Mouse (Mus musculus) spleen, adult 2 months (tissue): Measurements from ENCODE around the gene Sh2b3. TPM values are rescaled to one million over a fixed set of nuclear protein-coding genes. Genes with fewer than 3 reads are reported as not detected.
"Not testable (repeated sequence)": the region's sequence is repeated elsewhere in the genome, so short reads cannot be mapped to it uniquely, and the experiment has no call there.

Experiments used
- DNase-seq, 2 experiments: peaks; one replicate each; pipeline versions ENCODE4 v3.0.0 to v3.0.0-alpha.2; 2012 to 2021; ENCODE audit warnings: low spot score in 2 of 2, low read depth in 1 of 2
- H3K27ac ChIP-seq: fragments of 200-500 bp; 2 replicates; pipeline ENCODE4 v1.5.1; 2012; ENCODE audit warnings: low read length, inconsistent platforms; ENCODE audit not compliant: insufficient read depth
- H3K27me3 ChIP-seq: fragments of 200-500 bp; 2 replicates; pipeline ENCODE4 v1.6.1; 2012; ENCODE audit warnings: mild to moderate bottlenecking, moderate library complexity, low read length, inconsistent platforms; ENCODE audit not compliant: control insufficient read depth, insufficient read depth
- H3K36me3 ChIP-seq: fragments of 200-500 bp; 2 replicates; pipeline ENCODE4 v1.6.1; 2012; ENCODE audit warnings: mild to moderate bottlenecking, low read length, inconsistent platforms; ENCODE audit not compliant: control insufficient read depth, insufficient read depth
- H3K4me1 ChIP-seq: fragments of 200-500 bp; 2 replicates; pipeline ENCODE4 v1.6.1; 2011; ENCODE audit warnings: inconsistent platforms; ENCODE audit not compliant: control insufficient read depth, insufficient read depth, insufficient read length
- H3K4me3 ChIP-seq: fragments of 200-500 bp; 2 replicates; pipeline ENCODE4 v1.5.1; 2011; ENCODE audit warnings: mild to moderate bottlenecking, inconsistent platforms; ENCODE audit not compliant: insufficient read depth, insufficient read length; ENCODE audit errors: extremely low read depth
- CTCF ChIP-seq: fragments of 200-500 bp; IDR thresholded peaks from 2 replicates; pipeline ENCODE4 v1.5.1; 2011; ENCODE audit warnings: mild to moderate bottlenecking, inconsistent platforms; ENCODE audit not compliant: insufficient read depth, insufficient read length, insufficient replicate concordance; ENCODE audit errors: extremely low read depth
- POLR2A ChIP-seq: fragments of 200-500 bp; IDR thresholded peaks from 2 replicates; pipeline ENCODE4 v1.6.1; 2011; ENCODE audit warnings: low read depth, low read length, inconsistent platforms
- WGBS: fragments of 180-500 bp; shearing (Covaris S2); methylation state at CpG from one replicate; pipeline ENCODE4 v1.1.7; 2018; 5-methylcytosine and 5-hydroxymethylcytosine counted together
- polyA plus RNA-seq: library from polyadenylated mRNA; depleted of rRNA; stranded (reverse); fragments of >200 nt; gene quantifications from 2 replicates; pipeline ENCODE4 v1.2.3, GENCODE M21; 2012

The Sh2b3 gene
- polyA plus RNA-seq, 1 experiment = 118 TPM

- Histone ChIP-seq H3K27ac (no peak overlapping the region), H3K4me1 (no peaks in the 10 kb centered on the region; the same call in 1 of the 2 replicates), H3K36me3 (no peaks in the 10 kb centered on the region), H3K4me3 (no peak overlapping the region), H3K27me3 (no peaks in the 10 kb centered on the region)
- no peak for TF ChIP-seq POLR2A
- TF ChIP-seq CTCF = no peak
- 82% methylated on average over 9 of the region's 9 CpGs for WGBS
- no peak for DNase-seq
Measured at GRCm38 (mm10) chr5:121853368-121854051, 16.1 kb upstream of the Sh2b3 start.

- Histone ChIP-seq H3K36me3 (no peaks in the 10 kb centered on the region), H3K27ac (no peak overlapping the region), H3K27me3 (no peaks in the 10 kb centered on the region), H3K4me1 (peaks cover 7% of the 10 kb centered on the region; the same call in 1 of the 2 replicates), H3K4me3 (no peak overlapping the region; the same call in 1 of the 2 replicates)
- TF ChIP-seq POLR2A (no peak), CTCF (peak; percentile 39; the same call in 1 of the 2 replicates)
- DNase-seq = peak in 1 of 2 experiments; percentile 43
- 67% methylated on average over 20 of the region's 20 CpGs for WGBS
Measured at GRCm38 (mm10) chr5:121849478-121850349, 12.3 kb upstream of the Sh2b3 start.

- Histone ChIP-seq H3K4me1 (peaks cover 7% of the 10 kb centered on the region; the same call in 1 of the 2 replicates), H3K27me3 (no peaks in the 10 kb centered on the region), H3K4me3 (peak within 1 kb of the TSS; percentile 93), H3K36me3 (no peaks in the 10 kb centered on the region), H3K27ac (no peak within 1 kb of the TSS)
- peak; percentile 61 to 82 for DNase-seq
- TF ChIP-seq CTCF = no peak
- TF ChIP-seq POLR2A = no peak
- under 1% methylated on average over 42 of the region's 42 CpGs for WGBS
Measured at GRCm38 (mm10) chr5:121848743-121849142, 11.3 kb upstream of the Sh2b3 start, which contains the start of gene Pheta1. Pheta1 (plus strand) TSS chr5:121848984.

GRCm38 (mm10) chr5:121848035-121848519 lies 10.6 kb upstream of the Sh2b3 start:
- Histone ChIP-seq H3K4me1 (peaks cover 12% of the 10 kb centered on the region; the same call in 1 of the 2 replicates), H3K27ac (no peak overlapping the region), H3K36me3 (no peaks in the 10 kb centered on the region), H3K27me3 (no peaks in the 10 kb centered on the region), H3K4me3 (peak overlapping the region; percentile 54)
- TF ChIP-seq CTCF (no peak), POLR2A (no peak)
- WGBS = under 1% methylated on average over 17 of the region's 17 CpGs
- no peak for DNase-seq

- H3K36me3 ChIP-seq, H3K27ac ChIP-seq, DNase-seq, H3K27me3 ChIP-seq, H3K4me3 ChIP-seq: not testable (repeated sequence)
- peaks cover 17% of the 10 kb centered on the region; the same call in 1 of the 2 replicates for H3K4me1 ChIP-seq
- 88% methylated on average over 3 of the region's 3 CpGs for WGBS
Measured at GRCm38 (mm10) chr5:121847269-121847668, 9.8 kb upstream of the Sh2b3 start.

- WGBS = 90% methylated on average over 11 of the region's 11 CpGs
- H3K4me1 ChIP-seq = peaks cover 18% of the 10 kb centered on the region; the same call in 1 of the 2 replicates
- no peak overlapping the region for H3K27ac ChIP-seq
- DNase-seq = no peak
- no peaks in the 10 kb centered on the region for H3K27me3 ChIP-seq
- TF ChIP-seq POLR2A = no peak
- no peak for TF ChIP-seq CTCF
- H3K4me3 ChIP-seq = no peak overlapping the region
- no peaks in the 10 kb centered on the region for H3K36me3 ChIP-seq
Measured at GRCm38 (mm10) chr5:121846322-121846721, 8.9 kb upstream of the Sh2b3 start.
